Mouse (Mus musculus) myocyte (in vitro differentiated cells): ENCODE measurements around the gene Gm45717. TPM values are rescaled to one million over a fixed set of nuclear protein-coding genes. Genes with fewer than 3 reads are reported as not detected.

Source experiments
- H3K27me3 ChIP-seq: one replicate; pipeline ENCODE4 v1.6.1; 2011; ENCODE audit not compliant: control insufficient read depth, insufficient read depth, insufficient read length
- H3K36me3 ChIP-seq: one replicate; pipeline ENCODE4 v1.6.1; 2011; ENCODE audit not compliant: control insufficient read depth, insufficient read depth
- H3K4me2 ChIP-seq: one replicate; pipeline ENCODE4 v1.6.1; 2011; ENCODE audit warnings: low read depth, control low read depth
- H3K4me3 ChIP-seq: one replicate; pipeline ENCODE4 v1.5.1; 2011; ENCODE audit warnings: mild to moderate bottlenecking, control low read depth, moderate library complexity
- H3K79me2 ChIP-seq: one replicate; pipeline ENCODE4 v1.6.1; 2011; ENCODE audit not compliant: control insufficient read depth, insufficient read depth
- H3ac ChIP-seq: one replicate; pipeline ENCODE4 v1.6.1; 2011; ENCODE audit not compliant: control insufficient read depth, insufficient read length
- CEBPB ChIP-seq: IDR thresholded peaks from 2 replicates; pipeline ENCODE4 v1.6.1; 2011; ENCODE audit warnings: mild to moderate bottlenecking, moderate library complexity; ENCODE audit not compliant: poor library complexity, insufficient read depth, severe bottlenecking
- E2F4 ChIP-seq: IDR thresholded peaks from one replicate; pipeline ENCODE4 v1.6.1; 2011; ENCODE audit warnings: mild to moderate bottlenecking, control low read depth, moderate library complexity; ENCODE audit not compliant: insufficient read depth
- MAX ChIP-seq: IDR thresholded peaks from one replicate; pipeline ENCODE4 v1.6.1; 2011; ENCODE audit warnings: low read depth, mild to moderate bottlenecking, control low read depth
- MYOD1 ChIP-seq, 3 experiments: IDR thresholded peaks; one replicate each; pipeline ENCODE4 v1.6.1; 2011; ENCODE audit warnings: control low read depth in 2 of 3, low read depth in 2 of 3, mild to moderate bottlenecking in 2 of 3, moderate library complexity in 1 of 3; ENCODE audit not compliant: insufficient read length in 2 of 3, control insufficient read depth in 1 of 3
- MYOG ChIP-seq, 3 experiments: IDR thresholded peaks; one replicate each; pipeline ENCODE4 v1.6.1; 2011; ENCODE audit warnings: control low read depth in 2 of 3, low read depth in 2 of 3, mild to moderate bottlenecking in 2 of 3; ENCODE audit not compliant: insufficient read length in 2 of 3, control insufficient read depth in 1 of 3, insufficient read depth in 1 of 3
- POLR2A ChIP-seq: IDR thresholded peaks from one replicate; pipeline ENCODE4 v1.6.1; 2011; ENCODE audit warnings: low read depth, mild to moderate bottlenecking, control low read depth, moderate library complexity; ENCODE audit not compliant: insufficient read length
- POLR2AphosphoS2 ChIP-seq: IDR thresholded peaks from one replicate; pipeline ENCODE4 v1.6.1; 2011; ENCODE audit warnings: low read depth, control low read depth; ENCODE audit not compliant: insufficient read length
- REST ChIP-seq: IDR thresholded peaks from one replicate; pipeline ENCODE4 v1.6.1; 2011; ENCODE audit warnings: mild to moderate bottlenecking, control low read depth, moderate library complexity; ENCODE audit not compliant: insufficient read depth, insufficient read length
- SRF ChIP-seq: IDR thresholded peaks from one replicate; pipeline ENCODE4 v1.6.1; 2011; ENCODE audit warnings: low read depth; ENCODE audit not compliant: control insufficient read depth, insufficient read length
- TCF12 ChIP-seq: IDR thresholded peaks from one replicate; pipeline ENCODE4 v1.6.1; 2011; ENCODE audit warnings: mild to moderate bottlenecking, control low read depth; ENCODE audit not compliant: poor library complexity, insufficient read depth, severe bottlenecking
- TCF3 ChIP-seq: IDR thresholded peaks from one replicate; pipeline ENCODE4 v1.6.1; 2011; ENCODE audit warnings: low read depth, control low read depth; ENCODE audit not compliant: insufficient read length
- USF1 ChIP-seq: IDR thresholded peaks from one replicate; pipeline ENCODE4 v1.6.1; 2011; ENCODE audit warnings: low read depth, mild to moderate bottlenecking, control low read depth, moderate library complexity
- polyA plus RNA-seq: library from polyadenylated mRNA; unstranded; fragments of >200 nt; fragmentation: generic; extraction: Trizol; gene quantifications from one replicate; pipeline ENCODE4 v1.2.1, GENCODE M21; 2012; ENCODE audit warnings: missing spikeins

Gene Gm45717
- polyA plus RNA-seq, 1 experiment, result 0.12 TPM

GRCm38 (mm10) chr7:140921225-140921975, 34.3 kb downstream of the Gm45717 start:
- H3K4me3 ChIP-seq, result no peak overlapping the region
- no peak overlapping the region for H3ac ChIP-seq

GRCm38 (mm10) chr7:140920418-140921029, 35.2 kb downstream of the Gm45717 start, which contains the start of gene Nlrp6:
Gene Nlrp6 (plus strand): TSS chr7:140920902.
- no peaks in the 10 kb centered on the region for H3K36me3 ChIP-seq
- H3K4me3 ChIP-seq, result no peak within 1 kb of the TSS
- H3K4me2 ChIP-seq, result no peak within 1 kb of the TSS
- H3K79me2 ChIP-seq, result no peaks in the 10 kb centered on the region
- H3K27me3 ChIP-seq, result peaks cover 48% of the 10 kb centered on the region
- no peak within 1 kb of the TSS for H3ac ChIP-seq
- TF ChIP-seq TCF12 (no peak), MAX (no peak), MYOG (IDR thresholded peaks at IDR 0.05; ENCODE audit: control insufficient read depth in 1 of 3, insufficient read depth in 1 of 3, insufficient read length in 2 of 3, low read depth in 2 of 3) (no peak), SRF (no peak), MYOD1 (IDR thresholded peaks at IDR 0.05; ENCODE audit: control insufficient read depth in 1 of 3, insufficient read length in 2 of 3, low read depth in 2 of 3) (no peak), USF1 (no peak), POLR2AphosphoS2 (no peak), TCF3 (no peak), REST (no peak), E2F4 (no peak), POLR2A (no peak), CEBPB (no peak)

More at GRCm38 (mm10) chr7:140921225-140921975, 34.3 kb downstream of the Gm45717 start:
- Histone ChIP-seq H3K79me2 (no peaks in the 10 kb centered on the region), H3K27me3 (peaks cover 48% of the 10 kb centered on the region), H3K36me3 (no peaks in the 10 kb centered on the region), H3K4me2 (no peak overlapping the region)
- TF ChIP-seq REST, result no peak
- TF ChIP-seq POLR2A, result no peak
- no peak for TF ChIP-seq MYOD1 (IDR thresholded peaks at IDR 0.05; ENCODE audit: control insufficient read depth in 1 of 3, insufficient read length in 2 of 3, low read depth in 2 of 3)
- TF ChIP-seq TCF3, result no peak
- TF ChIP-seq SRF, result no peak
- TF ChIP-seq USF1, result no peak
- TF ChIP-seq TCF12, result no peak
- TF ChIP-seq CEBPB, result no peak
- TF ChIP-seq MAX, result no peak
- TF ChIP-seq POLR2AphosphoS2, result no peak
- TF ChIP-seq MYOG (IDR thresholded peaks at IDR 0.05; ENCODE audit: control insufficient read depth in 1 of 3, insufficient read depth in 1 of 3, insufficient read length in 2 of 3, low read depth in 2 of 3), result no peak

GRCm38 (mm10) chr7:140919911-140920310, 35.8 kb downstream of the Gm45717 start:
- H3ac ChIP-seq, result no peak overlapping the region
- peaks cover 44% of the 10 kb centered on the region for H3K27me3 ChIP-seq
- no peak overlapping the region for H3K4me2 ChIP-seq
- no peak overlapping the region for H3K4me3 ChIP-seq
- no peaks in the 10 kb centered on the region for H3K36me3 ChIP-seq
- no peaks in the 10 kb centered on the region for H3K79me2 ChIP-seq
- no peak for TF ChIP-seq SRF
- no peak for TF ChIP-seq MYOD1 (IDR thresholded peaks at IDR 0.05; ENCODE audit: control insufficient read depth in 1 of 3, insufficient read length in 2 of 3, low read depth in 2 of 3)
- TF ChIP-seq MAX, result no peak
- no peak for TF ChIP-seq CEBPB
- no peak for TF ChIP-seq E2F4
- TF ChIP-seq MYOG (IDR thresholded peaks at IDR 0.05; ENCODE audit: control insufficient read depth in 1 of 3, insufficient read depth in 1 of 3, insufficient read length in 2 of 3, low read depth in 2 of 3), result no peak
- no peak for TF ChIP-seq TCF12
- TF ChIP-seq POLR2A, result no peak
- TF ChIP-seq REST, result no peak
- no peak for TF ChIP-seq TCF3
- no peak for TF ChIP-seq USF1
- TF ChIP-seq POLR2AphosphoS2, result no peak

- no peaks in the 10 kb centered on the region for H3K79me2 ChIP-seq
- no peaks in the 10 kb centered on the region for H3K36me3 ChIP-seq
- no peaks in the 10 kb centered on the region for H3K27me3 ChIP-seq
- no peak overlapping the region for H3ac ChIP-seq
- H3K4me2 ChIP-seq, result no peak overlapping the region
- no peak overlapping the region for H3K4me3 ChIP-seq
- TF ChIP-seq MAX (no peak), POLR2A (no peak), SRF (no peak), TCF12 (no peak), MYOG (IDR thresholded peaks at IDR 0.05; ENCODE audit: control insufficient read depth in 1 of 3, insufficient read depth in 1 of 3, insufficient read length in 2 of 3, low read depth in 2 of 3) (no peak), REST (no peak), POLR2AphosphoS2 (no peak), MYOD1 (IDR thresholded peaks at IDR 0.05; ENCODE audit: control insufficient read depth in 1 of 3, insufficient read length in 2 of 3, low read depth in 2 of 3) (no peak), TCF3 (no peak), E2F4 (no peak), USF1 (no peak), CEBPB (no peak)
These were observed 41.6 kb downstream of the Gm45717 start for GRCm38 (mm10) chr7:140914031-140914690.
